Mouse (Mus musculus) myocyte (in vitro differentiated cells): Measurements from ENCODE around the gene Ets1. TPM values are rescaled to one million over a fixed set of nuclear protein-coding genes. Genes with fewer than 3 reads are reported as not detected.

ENCODE experiments used
- H3K27me3 ChIP-seq: one replicate; pipeline ENCODE4 v1.6.1; 2011; ENCODE audit not compliant: control insufficient read depth, insufficient read depth, insufficient read length
- H3K36me3 ChIP-seq: one replicate; pipeline ENCODE4 v1.6.1; 2011; ENCODE audit not compliant: control insufficient read depth, insufficient read depth
- H3K4me2 ChIP-seq: one replicate; pipeline ENCODE4 v1.6.1; 2011; ENCODE audit warnings: low read depth, control low read depth
- H3K4me3 ChIP-seq: one replicate; pipeline ENCODE4 v1.5.1; 2011; ENCODE audit warnings: mild to moderate bottlenecking, control low read depth, moderate library complexity
- H3K79me2 ChIP-seq: one replicate; pipeline ENCODE4 v1.6.1; 2011; ENCODE audit not compliant: control insufficient read depth, insufficient read depth
- H3ac ChIP-seq: one replicate; pipeline ENCODE4 v1.6.1; 2011; ENCODE audit not compliant: control insufficient read depth, insufficient read length
- CEBPB ChIP-seq: IDR thresholded peaks from 2 replicates; pipeline ENCODE4 v1.6.1; 2011; ENCODE audit warnings: mild to moderate bottlenecking, moderate library complexity; ENCODE audit not compliant: poor library complexity, insufficient read depth, severe bottlenecking
- E2F4 ChIP-seq: IDR thresholded peaks from one replicate; pipeline ENCODE4 v1.6.1; 2011; ENCODE audit warnings: mild to moderate bottlenecking, control low read depth, moderate library complexity; ENCODE audit not compliant: insufficient read depth
- MAX ChIP-seq: IDR thresholded peaks from one replicate; pipeline ENCODE4 v1.6.1; 2011; ENCODE audit warnings: low read depth, mild to moderate bottlenecking, control low read depth
- MYOD1 ChIP-seq, 3 experiments: IDR thresholded peaks; one replicate each; pipeline ENCODE4 v1.6.1; 2011; ENCODE audit warnings: control low read depth in 2 of 3, low read depth in 2 of 3, mild to moderate bottlenecking in 2 of 3, moderate library complexity in 1 of 3; ENCODE audit not compliant: insufficient read length in 2 of 3, control insufficient read depth in 1 of 3
- MYOG ChIP-seq, 3 experiments: IDR thresholded peaks; one replicate each; pipeline ENCODE4 v1.6.1; 2011; ENCODE audit warnings: control low read depth in 2 of 3, low read depth in 2 of 3, mild to moderate bottlenecking in 2 of 3; ENCODE audit not compliant: insufficient read length in 2 of 3, control insufficient read depth in 1 of 3, insufficient read depth in 1 of 3
- POLR2A ChIP-seq: IDR thresholded peaks from one replicate; pipeline ENCODE4 v1.6.1; 2011; ENCODE audit warnings: low read depth, mild to moderate bottlenecking, control low read depth, moderate library complexity; ENCODE audit not compliant: insufficient read length
- POLR2AphosphoS2 ChIP-seq: IDR thresholded peaks from one replicate; pipeline ENCODE4 v1.6.1; 2011; ENCODE audit warnings: low read depth, control low read depth; ENCODE audit not compliant: insufficient read length
- REST ChIP-seq: IDR thresholded peaks from one replicate; pipeline ENCODE4 v1.6.1; 2011; ENCODE audit warnings: mild to moderate bottlenecking, control low read depth, moderate library complexity; ENCODE audit not compliant: insufficient read depth, insufficient read length
- SRF ChIP-seq: IDR thresholded peaks from one replicate; pipeline ENCODE4 v1.6.1; 2011; ENCODE audit warnings: low read depth; ENCODE audit not compliant: control insufficient read depth, insufficient read length
- TCF12 ChIP-seq: IDR thresholded peaks from one replicate; pipeline ENCODE4 v1.6.1; 2011; ENCODE audit warnings: mild to moderate bottlenecking, control low read depth; ENCODE audit not compliant: poor library complexity, insufficient read depth, severe bottlenecking
- TCF3 ChIP-seq: IDR thresholded peaks from one replicate; pipeline ENCODE4 v1.6.1; 2011; ENCODE audit warnings: low read depth, control low read depth; ENCODE audit not compliant: insufficient read length
- USF1 ChIP-seq: IDR thresholded peaks from one replicate; pipeline ENCODE4 v1.6.1; 2011; ENCODE audit warnings: low read depth, mild to moderate bottlenecking, control low read depth, moderate library complexity
- polyA plus RNA-seq: library from polyadenylated mRNA; unstranded; fragments of >200 nt; fragmentation: generic; extraction: Trizol; gene quantifications from one replicate; pipeline ENCODE4 v1.2.1, GENCODE M21; 2012; ENCODE audit warnings: missing spikeins

Gene Ets1
- polyA plus RNA-seq, 1 experiment, result 5.4 TPM

DNA sequence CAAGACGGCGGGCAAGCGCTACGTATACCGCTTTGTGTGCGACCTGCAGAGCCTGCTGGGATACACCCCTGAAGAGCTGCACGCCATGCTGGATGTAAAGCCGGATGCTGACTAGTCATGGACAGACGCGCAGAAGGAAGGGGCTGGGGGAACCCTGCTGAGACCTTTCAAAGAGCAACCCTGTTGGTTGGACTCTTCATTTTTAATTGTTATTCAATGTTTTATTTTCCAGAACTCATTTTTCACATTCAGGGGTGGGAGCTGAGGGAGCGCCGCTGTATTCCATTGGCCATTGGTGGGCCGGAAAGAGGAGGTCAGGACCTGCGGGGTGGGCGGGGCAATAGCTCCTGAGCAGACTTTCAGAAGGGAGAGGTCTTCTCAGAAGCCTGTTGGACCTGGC, 118.3 kb downstream of the Ets1 start:
- Histone ChIP-seq H3K4me3 (no peak overlapping the region), H3K79me2 (no peaks in the 10 kb centered on the region), H3K4me2 (no peak overlapping the region), H3K36me3 (peaks cover 19% of the 10 kb centered on the region), H3ac (no peak overlapping the region), H3K27me3 (no peaks in the 10 kb centered on the region)
- TF ChIP-seq USF1 (no peak), MYOG (IDR thresholded peaks at IDR 0.05; ENCODE audit: control insufficient read depth in 1 of 3, insufficient read depth in 1 of 3, insufficient read length in 2 of 3, low read depth in 2 of 3) (no peak), MYOD1 (IDR thresholded peaks at IDR 0.05; ENCODE audit: control insufficient read depth in 1 of 3, insufficient read length in 2 of 3, low read depth in 2 of 3) (no peak), POLR2AphosphoS2 (no peak), SRF (no peak), REST (no peak), TCF3 (no peak), MAX (no peak), TCF12 (no peak), POLR2A (no peak), CEBPB (no peak), E2F4 (no peak)

GRCm38 (mm10) chr9:32756002-32756401, 120.0 kb downstream of the Ets1 start:
- TF ChIP-seq MAX (no peak), TCF12 (no peak), REST (no peak), USF1 (no peak), POLR2AphosphoS2 (no peak), SRF (no peak)
- Histone ChIP-seq H3ac (no peak overlapping the region), H3K4me3 (no peak overlapping the region), H3K27me3 (no peaks in the 10 kb centered on the region), H3K79me2 (no peaks in the 10 kb centered on the region), H3K4me2 (no peak overlapping the region), H3K36me3 (peaks cover 19% of the 10 kb centered on the region)

DNA sequence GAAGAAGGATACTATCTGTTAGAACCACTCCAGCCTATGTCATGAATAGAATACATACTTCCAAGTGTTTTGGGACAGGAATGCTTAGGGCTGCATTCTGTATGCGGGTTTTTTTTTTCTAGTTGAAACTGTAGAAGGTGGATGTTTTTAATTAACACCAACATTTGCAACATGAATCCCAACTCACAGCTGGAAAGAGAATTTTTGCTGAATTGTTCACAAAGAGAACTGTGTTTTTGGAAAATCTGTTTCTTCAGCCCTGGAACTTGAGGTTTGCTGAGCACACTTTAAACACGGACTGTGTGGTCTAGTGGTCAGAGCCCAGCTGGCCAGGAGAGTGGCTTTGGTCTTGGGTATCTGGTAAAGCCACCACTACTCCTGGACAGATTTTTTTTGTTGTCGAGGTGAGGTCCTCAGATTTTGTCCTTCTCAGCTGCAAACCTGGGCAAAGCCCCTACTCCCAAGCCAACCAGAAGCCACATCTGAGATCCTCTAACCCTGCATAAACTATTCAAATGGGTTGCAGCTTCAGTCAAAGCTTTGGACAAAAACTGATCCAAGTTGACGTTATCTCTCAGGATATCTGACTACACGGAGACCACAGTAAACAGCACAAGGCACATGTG, 122.4 kb downstream of the Ets1 start:
- H3K4me3 ChIP-seq, result no peak overlapping the region
- no peaks in the 10 kb centered on the region for H3K27me3 ChIP-seq
- no peaks in the 10 kb centered on the region for H3K79me2 ChIP-seq
- H3ac ChIP-seq, result no peak overlapping the region
- H3K4me2 ChIP-seq, result no peak overlapping the region
- peaks cover 17% of the 10 kb centered on the region for H3K36me3 ChIP-seq
- TF ChIP-seq CEBPB (no peak), TCF12 (no peak), REST (no peak), TCF3 (no peak), MAX (no peak), POLR2AphosphoS2 (no peak), MYOG (IDR thresholded peaks at IDR 0.05; ENCODE audit: control insufficient read depth in 1 of 3, insufficient read depth in 1 of 3, insufficient read length in 2 of 3, low read depth in 2 of 3) (no peak), POLR2A (no peak), SRF (no peak), USF1 (no peak), E2F4 (no peak), MYOD1 (IDR thresholded peaks at IDR 0.05; ENCODE audit: control insufficient read depth in 1 of 3, insufficient read length in 2 of 3, low read depth in 2 of 3) (no peak)

DNA sequence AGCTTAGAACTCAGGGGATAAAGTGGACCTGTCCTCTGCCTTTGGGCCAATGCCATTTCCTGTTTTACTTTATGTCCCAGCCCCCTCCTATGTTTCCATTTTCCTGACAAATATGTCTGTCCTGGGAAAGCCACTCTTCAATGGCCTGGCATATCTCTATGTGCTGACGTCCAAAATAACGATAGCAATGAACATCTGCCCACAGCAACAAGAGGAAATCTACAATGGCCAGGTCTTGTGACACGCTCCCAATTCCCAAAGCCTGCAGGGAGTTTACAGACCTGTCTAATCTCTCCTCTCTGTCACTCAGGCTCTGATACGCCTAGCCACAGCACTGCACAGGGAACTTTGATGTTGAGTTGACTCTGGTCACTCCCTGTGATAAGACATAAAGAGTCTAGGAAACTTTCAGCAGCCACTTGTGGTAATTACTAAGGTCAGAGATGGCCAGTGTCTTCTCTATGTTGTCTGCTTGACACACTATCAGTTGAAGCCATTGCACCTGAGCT, 124.7 kb downstream of the Ets1 start:
- Histone ChIP-seq H3K79me2 (no peaks in the 10 kb centered on the region), H3K4me2 (no peak overlapping the region), H3K4me3 (no peak overlapping the region), H3K27me3 (no peaks in the 10 kb centered on the region), H3ac (no peak overlapping the region), H3K36me3 (no peaks in the 10 kb centered on the region)
- TF ChIP-seq MYOD1 (IDR thresholded peaks at IDR 0.05; ENCODE audit: control insufficient read depth in 1 of 3, insufficient read length in 2 of 3, low read depth in 2 of 3), result no peak
- no peak for TF ChIP-seq SRF
- TF ChIP-seq E2F4, result no peak
- TF ChIP-seq CEBPB, result no peak
- TF ChIP-seq MYOG (IDR thresholded peaks at IDR 0.05; ENCODE audit: control insufficient read depth in 1 of 3, insufficient read depth in 1 of 3, insufficient read length in 2 of 3, low read depth in 2 of 3), result no peak
- no peak for TF ChIP-seq TCF12
- no peak for TF ChIP-seq MAX
- no peak for TF ChIP-seq TCF3
- no peak for TF ChIP-seq REST
- TF ChIP-seq POLR2AphosphoS2, result no peak

GRCm38 (mm10) chr9:32761326-32761725, 125.3 kb downstream of the Ets1 start:
- Histone ChIP-seq H3K36me3 (no peaks in the 10 kb centered on the region), H3K79me2 (no peaks in the 10 kb centered on the region)
- TF ChIP-seq E2F4, result no peak
- no peak for TF ChIP-seq TCF3
- no peak for TF ChIP-seq MYOD1 (IDR thresholded peaks at IDR 0.05; ENCODE audit: control insufficient read depth in 1 of 3, insufficient read length in 2 of 3, low read depth in 2 of 3)
- TF ChIP-seq USF1, result no peak
- TF ChIP-seq REST, result no peak
- TF ChIP-seq SRF, result no peak
- TF ChIP-seq POLR2AphosphoS2, result no peak
- no peak for TF ChIP-seq MYOG (IDR thresholded peaks at IDR 0.05; ENCODE audit: control insufficient read depth in 1 of 3, insufficient read depth in 1 of 3, insufficient read length in 2 of 3, low read depth in 2 of 3)
- no peak for TF ChIP-seq TCF12
- TF ChIP-seq CEBPB, result no peak
- no peak for TF ChIP-seq MAX
- TF ChIP-seq POLR2A, result no peak

More at GRCm38 (mm10) chr9:32761326-32761725, 125.3 kb downstream of the Ets1 start:
- Histone ChIP-seq H3K4me2 (no peak overlapping the region), H3K4me3 (no peak overlapping the region), H3K27me3 (no peaks in the 10 kb centered on the region), H3ac (no peak overlapping the region)
